Mouse (Mus musculus): Measurements from ENCODE around the gene Rcn3.

DNA sequence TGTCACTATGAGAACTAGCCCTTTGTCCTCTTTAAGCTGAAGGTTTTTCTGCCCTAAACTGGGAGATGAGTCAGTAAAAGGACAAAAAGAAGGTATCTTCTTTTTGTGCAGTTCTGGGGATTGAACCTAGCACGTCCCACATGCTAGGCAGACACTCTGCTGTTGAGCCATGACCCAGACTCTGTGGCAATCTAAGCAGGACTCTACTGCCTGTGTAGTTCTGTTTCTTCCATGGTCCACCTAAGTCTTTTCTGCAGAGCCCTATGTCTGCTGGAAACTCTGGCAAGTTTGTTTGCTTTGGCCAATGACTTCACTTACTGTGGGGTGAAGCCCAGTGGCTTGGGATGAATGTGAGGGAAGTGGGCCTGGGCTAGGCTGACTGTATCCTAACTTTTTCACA lies 46.4 kb upstream of the Rcn3 start:
- TF ChIP-seq CTCF (IDR thresholded peaks at IDR 0.05; ENCODE audit: insufficient read depth, low read length) (no peak), POLR2A (IDR thresholded peaks at IDR 0.05; ENCODE audit: borderline replicate concordance, extremely low read depth, low read depth, low read length) (no peak)

Measured in lung, adult 2 months (tissue).